Mouse (Mus musculus): ENCODE measurements at regions not wholly inside any gene's neighbourhood (a gene's known extent, or its start where the extent isn't known, plus 50 kb on each side); places are given as distances from the start of the nearest gene placed in this dataset.

GRCm38 (mm10) chr14:15801477-15802099 is 362.8 kb upstream of the Lrrc3b start:
- Histone ChIP-seq H3K4me3 (replicated peaks; ENCODE audit: control insufficient read depth, low read depth, low read length) (no peak overlapping the region), H3K4me1 (ENCODE audit: control insufficient read depth, insufficient read depth, low read length) (no peaks in the 10 kb centered on the region), H3K27ac (ENCODE audit: control insufficient read depth, insufficient read depth, low read depth, low read length, poor library complexity) (no peak overlapping the region)
- WGBS = 74% methylated on average over 5 of the region's 5 CpGs
- TF ChIP-seq CTCF (IDR thresholded peaks at IDR 0.05; ENCODE audit: control insufficient read depth, insufficient read depth, low read length) = no peak
- TF ChIP-seq POLR2A (IDR thresholded peaks at IDR 0.05; ENCODE audit: borderline replicate concordance, control insufficient read depth, low read depth, low read length) = no peak

GRCm38 (mm10) chr14:15809083-15809482 is 370.3 kb upstream of the Lrrc3b start:
- WGBS = 52% methylated on average over 2 of the region's 2 CpGs
- H3K27ac ChIP-seq (ENCODE audit: control insufficient read depth, insufficient read depth, low read depth, low read length, poor library complexity) = no peak overlapping the region
- no peak overlapping the region for H3K4me3 ChIP-seq (replicated peaks; ENCODE audit: control insufficient read depth, low read depth, low read length)
- TF ChIP-seq CTCF (IDR thresholded peaks at IDR 0.05; ENCODE audit: control insufficient read depth, insufficient read depth, low read length) (no peak), POLR2A (IDR thresholded peaks at IDR 0.05; ENCODE audit: borderline replicate concordance, control insufficient read depth, low read depth, low read length) (no peak)
- no peaks in the 10 kb centered on the region for H3K4me1 ChIP-seq (ENCODE audit: control insufficient read depth, insufficient read depth, low read length)

GRCm38 (mm10) chr14:15841390-15842023 is 402.7 kb upstream of the Lrrc3b start:
- Histone ChIP-seq H3K4me3 (replicated peaks; ENCODE audit: control insufficient read depth, low read depth, low read length) (no peak overlapping the region), H3K27ac (ENCODE audit: control insufficient read depth, insufficient read depth, low read depth, low read length, poor library complexity) (no peak overlapping the region), H3K4me1 (ENCODE audit: control insufficient read depth, insufficient read depth, low read length) (no peaks in the 10 kb centered on the region)
- 56% methylated on average over 1 of the region's 1 CpGs for WGBS
- TF ChIP-seq CTCF (IDR thresholded peaks at IDR 0.05; ENCODE audit: control insufficient read depth, insufficient read depth, low read length) = no peak
- no peak for TF ChIP-seq POLR2A (IDR thresholded peaks at IDR 0.05; ENCODE audit: borderline replicate concordance, control insufficient read depth, low read depth, low read length)

- TF ChIP-seq CTCF (IDR thresholded peaks at IDR 0.05; ENCODE audit: control insufficient read depth, insufficient read depth, low read length) = no peak
- TF ChIP-seq POLR2A (IDR thresholded peaks at IDR 0.05; ENCODE audit: borderline replicate concordance, control insufficient read depth, low read depth, low read length) = no peak
- Histone ChIP-seq H3K4me3 (replicated peaks; ENCODE audit: control insufficient read depth, low read depth, low read length) (no peak overlapping the region), H3K4me1 (ENCODE audit: control insufficient read depth, insufficient read depth, low read length) (no peaks in the 10 kb centered on the region), H3K27ac (ENCODE audit: control insufficient read depth, insufficient read depth, low read depth, low read length, poor library complexity) (no peak overlapping the region)
- 53% methylated on average over 1 of the region's 1 CpGs for WGBS
Observed at GRCm38 (mm10) chr14:15842024-15842599, 403.3 kb upstream of the Lrrc3b start.

- 72% methylated on average over 3 of the region's 3 CpGs for WGBS
- TF ChIP-seq CTCF (IDR thresholded peaks at IDR 0.05; ENCODE audit: control insufficient read depth, insufficient read depth, low read length) = no peak
- TF ChIP-seq POLR2A (IDR thresholded peaks at IDR 0.05; ENCODE audit: borderline replicate concordance, control insufficient read depth, low read depth, low read length) = no peak
- Histone ChIP-seq H3K4me3 (replicated peaks; ENCODE audit: control insufficient read depth, low read depth, low read length) (no peak overlapping the region), H3K27ac (ENCODE audit: control insufficient read depth, insufficient read depth, low read depth, low read length, poor library complexity) (no peak overlapping the region), H3K4me1 (ENCODE audit: control insufficient read depth, insufficient read depth, low read length) (no peaks in the 10 kb centered on the region)
Observed at GRCm38 (mm10) chr14:15868520-15868919, 380.6 kb upstream of the Ngly1 start.

GRCm38 (mm10) chr14:15872013-15872412 is 377.1 kb upstream of the Ngly1 start:
- TF ChIP-seq POLR2A (IDR thresholded peaks at IDR 0.05; ENCODE audit: borderline replicate concordance, control insufficient read depth, low read depth, low read length) (no peak), CTCF (IDR thresholded peaks at IDR 0.05; ENCODE audit: control insufficient read depth, insufficient read depth, low read length) (no peak)
- no peaks in the 10 kb centered on the region for H3K4me1 ChIP-seq (ENCODE audit: control insufficient read depth, insufficient read depth, low read length)
- WGBS = 84% methylated on average over 2 of the region's 2 CpGs
- H3K4me3 ChIP-seq (replicated peaks; ENCODE audit: control insufficient read depth, low read depth, low read length) = no peak overlapping the region
- H3K27ac ChIP-seq (ENCODE audit: control insufficient read depth, insufficient read depth, low read depth, low read length, poor library complexity) = no peak overlapping the region

- no peak for TF ChIP-seq CTCF (IDR thresholded peaks at IDR 0.05; ENCODE audit: control insufficient read depth, insufficient read depth, low read length)
- 55% methylated on average over 3 of the region's 3 CpGs for WGBS
- Histone ChIP-seq H3K4me1 (ENCODE audit: control insufficient read depth, insufficient read depth, low read length) (no peaks in the 10 kb centered on the region), H3K27ac (ENCODE audit: control insufficient read depth, insufficient read depth, low read depth, low read length, poor library complexity) (no peak overlapping the region), H3K4me3 (replicated peaks; ENCODE audit: control insufficient read depth, low read depth, low read length) (no peak overlapping the region)
Observed at GRCm38 (mm10) chr14:15880146-15880545, 368.9 kb upstream of the Ngly1 start.

- TF ChIP-seq CTCF (IDR thresholded peaks at IDR 0.05; ENCODE audit: control insufficient read depth, insufficient read depth, low read length) = peak; percentile 55
- no peak for TF ChIP-seq POLR2A (IDR thresholded peaks at IDR 0.05; ENCODE audit: borderline replicate concordance, control insufficient read depth, low read depth, low read length)
- Histone ChIP-seq H3K4me3 (replicated peaks; ENCODE audit: control insufficient read depth, low read depth, low read length) (no peak overlapping the region), H3K4me1 (ENCODE audit: control insufficient read depth, insufficient read depth, low read length) (no peaks in the 10 kb centered on the region), H3K27ac (ENCODE audit: control insufficient read depth, insufficient read depth, low read depth, low read length, poor library complexity) (no peak overlapping the region)
- whole genome bisulfite sequencing = 62% methylated on average over 1 of the region's 1 CpGs
Observed at GRCm38 (mm10) chr14:15881284-15881683, 367.8 kb upstream of the Ngly1 start.

Data from bone marrow, adult 2 months (tissue).